Mouse (Mus musculus): ENCODE data around the gene Ppp1r11. TPM values are rescaled to one million over a fixed set of nuclear protein-coding genes. Genes with fewer than 3 reads are reported as not detected.
"Not testable (repeated sequence)": the region's sequence is repeated elsewhere in the genome, so short reads cannot be mapped to it uniquely, and the experiment has no call there.

The Ppp1r11 gene
- 172 and 177 TPM in 2 replicates for polyA plus RNA-seq (2015; fragmentation: Nextera tagmentation; extraction: Ambion mirVana)

DNA sequence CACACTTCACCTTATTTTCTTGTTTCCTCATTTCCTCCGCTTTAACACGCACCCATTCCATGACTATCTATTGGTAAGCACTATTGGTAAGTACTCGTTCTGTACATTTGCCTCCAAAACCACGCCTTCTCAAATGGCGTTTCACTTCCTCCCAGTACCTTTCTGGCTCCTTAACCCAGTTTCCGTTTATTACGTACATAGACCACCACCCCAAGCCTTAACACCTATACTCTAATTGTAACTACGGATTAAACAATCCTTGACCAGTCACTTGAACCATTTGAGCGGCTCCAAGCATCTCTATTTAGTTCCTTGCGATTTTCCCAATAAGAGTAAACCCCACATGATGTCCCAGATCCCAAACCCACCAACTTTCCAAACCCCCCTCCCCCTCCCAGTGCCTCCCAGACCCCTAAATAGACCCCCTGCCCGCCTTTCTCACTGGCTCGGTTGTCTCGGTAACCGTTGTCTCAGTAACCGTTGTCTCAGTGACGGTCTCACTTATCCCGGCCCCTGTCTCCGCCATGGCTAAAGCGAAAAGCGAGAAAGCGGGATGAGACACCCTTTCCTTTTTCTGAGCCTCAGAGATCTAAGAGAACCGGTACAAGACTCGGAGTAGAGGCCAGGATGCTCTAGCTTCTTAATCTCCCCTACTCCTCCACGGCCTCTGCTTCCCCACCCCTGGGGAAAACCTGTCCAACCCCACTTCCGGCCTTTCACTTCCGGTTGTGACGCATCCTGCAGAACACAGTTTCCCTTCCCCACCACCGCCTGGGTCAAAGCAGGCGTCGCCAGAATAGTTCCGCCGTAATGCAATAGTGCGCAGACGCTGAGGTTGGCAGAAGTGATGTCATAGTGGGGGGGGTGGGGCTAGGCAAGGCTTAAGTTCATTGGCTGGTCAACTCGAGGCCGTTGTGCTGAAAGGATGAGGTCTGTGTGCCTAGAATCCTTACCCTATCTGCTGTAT is at the start of gene Ppp1r11:
TSS of gene Ppp1r11 (minus strand) at position 761 of the 967 bp plus-strand sequence.
- WGBS: 2% methylated on average over 36 of the region's 36 CpGs
- peak; percentile 96 for ATAC-seq

DNA sequence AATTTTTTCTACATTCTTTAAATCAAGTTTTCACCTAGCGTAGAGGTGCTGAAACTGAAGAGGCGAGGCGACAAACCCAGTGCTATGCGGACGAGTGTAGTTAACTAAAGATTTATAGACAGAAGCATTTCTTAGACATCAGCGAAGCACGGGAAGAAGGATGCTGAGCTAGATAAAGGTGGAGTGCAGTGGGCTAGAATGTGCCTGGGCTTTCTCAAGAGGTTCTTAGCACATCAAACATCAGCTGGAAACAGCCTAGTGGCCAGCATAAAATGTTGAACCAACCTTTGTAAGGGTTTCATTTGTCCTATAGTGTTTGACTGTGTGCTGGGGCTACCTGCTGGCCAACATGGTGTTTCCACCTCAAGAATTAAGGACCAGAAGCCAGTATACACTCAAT is 49.3 kb upstream of the Ppp1r11 start, which contains the start of gene Zfp57:
TSS of gene Zfp57 (plus strand) at position 301 of the 400 bp plus-strand sequence.
- no peaks in the 10 kb centered on the region for H3K27me3 ChIP-seq
- WGBS: 97% methylated on average over 7 of the region's 7 CpGs
- ATAC-seq: no peak
- H3K4me3 ChIP-seq (replicated peaks): peak within 1 kb of the TSS; percentile 84
- H3K4me1 ChIP-seq (replicated peaks): peaks cover 19% of the 10 kb centered on the region
- peak within 1 kb of the TSS; percentile 66 for H3K4me2 ChIP-seq (replicated peaks)
- no peaks in the 10 kb centered on the region for H3K9me3 ChIP-seq
- H3K27ac ChIP-seq: peak within 1 kb of the TSS; percentile 96; the same call in 1 of the 2 replicates
- H3K36me3 ChIP-seq: peaks cover 15% of the 10 kb centered on the region
- H3K9ac ChIP-seq (replicated peaks): no peak within 1 kb of the TSS

More for the DNA sequence above, at the start of gene Ppp1r11:
- Histone ChIP-seq H3K9ac (replicated peaks) (peak within 1 kb of the TSS; percentile 72), H3K9me3 (no peaks in the 10 kb centered on the region), H3K4me1 (replicated peaks) (peaks cover 31% of the 10 kb centered on the region), H3K27me3 (0 out of 2 replicates have a peak, but pooled peaks cover 2% of the 10 kb centered on the region), H3K36me3 (peaks cover 30% of the 10 kb centered on the region), H3K4me3 (replicated peaks) (peak within 1 kb of the TSS; percentile 68), H3K4me2 (replicated peaks) (peak within 1 kb of the TSS; percentile 85), H3K27ac (peak within 1 kb of the TSS; percentile 85)

DNA sequence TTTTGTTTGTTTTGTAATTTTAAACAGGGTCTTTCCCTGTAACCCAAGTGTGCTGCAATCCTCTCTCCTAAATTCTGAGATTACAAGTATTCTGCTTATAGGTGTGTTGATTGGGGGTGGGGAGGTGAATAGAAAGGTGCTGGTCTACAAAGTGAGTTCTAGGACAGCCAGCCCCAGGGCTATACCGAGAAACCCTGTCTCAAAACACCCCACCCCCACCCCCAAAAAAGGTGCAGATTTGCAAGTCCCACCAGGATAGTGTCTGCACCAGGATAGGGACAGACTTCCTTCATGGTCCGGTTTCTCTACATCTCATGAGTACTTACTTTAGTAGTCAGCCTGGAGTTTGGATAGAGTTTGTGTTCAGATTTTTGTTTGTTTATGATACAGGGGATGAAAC is 46.9 kb upstream of the Ppp1r11 start:
- Histone ChIP-seq H3K4me3 (replicated peaks) (no peak overlapping the region), H3K27ac (no peak overlapping the region), H3K4me1 (replicated peaks) (no peaks in the 10 kb centered on the region; the same call in 1 of the 2 replicates), H3K27me3 (no peaks in the 10 kb centered on the region), H3K36me3 (no peaks in the 10 kb centered on the region), H3K9me3 (no peaks in the 10 kb centered on the region), H3K9ac (replicated peaks) (no peak overlapping the region), H3K4me2 (replicated peaks) (no peak overlapping the region)
- ATAC-seq: no peak
- whole genome bisulfite sequencing: 83% methylated on average over 2 of the region's 2 CpGs

DNA sequence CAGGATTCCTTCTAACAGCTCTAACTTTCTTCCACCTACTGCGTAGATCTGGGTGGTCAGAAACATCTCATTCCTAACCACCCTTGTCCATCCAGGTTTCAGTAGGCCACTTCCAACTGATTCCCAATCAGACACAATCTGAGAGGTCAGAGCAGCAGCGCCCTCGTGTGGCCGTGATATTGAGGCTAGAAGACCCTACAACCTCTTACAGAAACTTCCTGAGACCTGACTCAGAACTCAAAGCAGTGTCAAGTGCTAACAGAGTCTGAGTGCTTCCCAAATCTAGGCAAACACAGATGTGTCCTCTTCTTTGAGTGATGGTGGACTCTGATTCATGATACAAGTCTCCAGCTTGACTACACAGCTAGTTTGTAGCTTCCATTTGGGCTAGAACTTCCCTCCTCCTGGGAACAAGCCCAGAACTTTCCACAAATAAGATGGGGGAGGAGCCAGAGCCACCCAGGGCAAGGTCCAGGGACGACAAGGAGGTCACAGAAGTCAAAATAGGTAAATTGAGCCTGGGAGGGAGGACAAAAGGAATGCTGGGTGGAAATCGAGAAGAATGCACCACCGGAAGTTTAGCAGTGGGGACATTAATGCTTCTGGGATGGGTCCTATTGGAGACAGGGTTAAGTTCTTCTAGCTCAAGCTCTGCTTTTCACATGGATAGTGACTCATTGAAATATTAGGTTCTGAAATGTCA is 45.6 kb upstream of the Ppp1r11 start:
- ATAC-seq: peak; percentile 53
- Histone ChIP-seq H3K9ac (replicated peaks) (no peak overlapping the region), H3K27me3 (no peaks in the 10 kb centered on the region), H3K9me3 (no peaks in the 10 kb centered on the region), H3K4me3 (replicated peaks) (no peak overlapping the region), H3K36me3 (no peaks in the 10 kb centered on the region), H3K4me1 (replicated peaks) (no peaks in the 10 kb centered on the region), H3K4me2 (replicated peaks) (no peak overlapping the region), H3K27ac (no peak overlapping the region)
- WGBS: 29% methylated on average over 7 of the region's 7 CpGs

DNA sequence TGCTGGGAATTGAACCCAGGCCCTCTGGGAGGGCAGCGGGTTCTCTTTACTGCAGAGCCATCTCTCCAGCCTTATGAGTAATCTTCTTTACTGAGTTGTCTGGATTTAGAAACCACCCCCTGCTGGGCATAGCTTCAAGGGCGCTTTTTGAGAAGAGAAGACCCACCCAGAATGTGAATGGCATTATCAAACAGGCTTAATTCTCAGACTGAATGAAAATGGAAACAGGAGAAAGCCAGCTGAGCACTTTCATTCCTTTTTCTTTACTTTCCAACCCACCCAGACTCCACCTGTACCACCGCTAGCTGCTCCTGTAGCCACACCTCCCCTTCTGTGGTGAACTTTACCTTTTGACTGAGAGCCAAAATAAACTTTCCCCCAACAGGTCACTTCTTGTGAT is 43.9 kb upstream of the Ppp1r11 start:
- Histone ChIP-seq H3K4me3 (replicated peaks) (no peak overlapping the region), H3K4me1 (replicated peaks) (no peaks in the 10 kb centered on the region), H3K27me3 (no peaks in the 10 kb centered on the region), H3K9me3 (no peaks in the 10 kb centered on the region), H3K4me2 (replicated peaks) (no peak overlapping the region), H3K27ac (no peak overlapping the region), H3K9ac (replicated peaks) (no peak overlapping the region), H3K36me3 (no peaks in the 10 kb centered on the region)
- WGBS: 37% methylated on average over 3 of the region's 3 CpGs
- no peak for ATAC-seq

DNA sequence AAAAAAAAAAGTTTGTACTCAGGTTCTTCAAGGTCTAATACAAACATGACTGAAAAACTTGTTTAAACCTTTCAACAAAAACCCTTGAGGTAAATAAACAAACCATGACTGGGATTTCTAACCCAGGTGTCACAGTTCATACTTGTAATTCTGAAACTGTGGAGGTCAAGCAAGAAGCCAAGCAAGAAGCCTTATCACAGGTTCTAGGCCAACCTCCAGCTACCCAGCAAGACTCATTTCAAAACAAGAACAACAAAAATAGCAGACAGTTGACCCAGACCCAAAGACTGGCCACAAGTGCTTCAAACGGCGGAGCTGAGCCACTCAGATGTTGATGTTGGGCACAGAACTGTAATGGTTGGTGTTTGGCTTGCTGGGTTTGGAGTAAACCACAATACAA is 43.0 kb upstream of the Ppp1r11 start:
- WGBS: 96% methylated on average over 2 of the region's 2 CpGs
- no peak overlapping the region for H3K4me2 ChIP-seq (replicated peaks)
- no peak overlapping the region for H3K9ac ChIP-seq (replicated peaks)
- H3K36me3 ChIP-seq: no peaks in the 10 kb centered on the region
- H3K4me3 ChIP-seq (replicated peaks): no peak overlapping the region
- H3K4me1 ChIP-seq (replicated peaks): no peaks in the 10 kb centered on the region
- no peak for ATAC-seq
- no peak overlapping the region for H3K27ac ChIP-seq
- no peaks in the 10 kb centered on the region for H3K9me3 ChIP-seq
- peaks cover 3% of the 10 kb centered on the region for H3K27me3 ChIP-seq

DNA sequence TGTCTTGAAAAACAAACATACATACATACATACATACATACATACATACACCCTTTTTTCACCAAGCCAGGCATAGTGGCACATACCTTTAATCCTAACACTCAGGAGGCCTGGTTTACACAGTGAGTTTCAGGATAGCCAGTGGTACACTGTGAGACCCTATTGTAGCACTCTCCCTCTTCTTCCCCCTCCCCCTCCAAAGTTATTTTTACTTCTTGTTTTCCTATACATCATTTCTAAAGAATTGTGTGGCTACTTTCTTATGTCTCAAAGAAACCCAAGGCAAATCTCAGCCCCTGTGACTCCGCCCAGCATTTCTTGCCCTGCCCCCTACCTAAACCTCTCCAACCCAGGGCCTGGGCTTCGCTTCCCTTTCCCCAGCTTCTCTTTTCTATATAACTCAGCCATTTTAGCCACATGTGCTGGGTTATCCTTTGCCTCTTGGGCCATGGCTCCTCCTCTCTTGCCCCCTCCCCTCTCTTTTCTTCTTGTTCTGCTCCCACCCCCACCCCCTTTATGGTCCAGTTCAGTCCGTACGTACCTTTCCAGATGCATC is 42.3 kb upstream of the Ppp1r11 start:
- Histone ChIP-seq H3K27me3 (peaks cover 10% of the 10 kb centered on the region), H3K36me3 (no peaks in the 10 kb centered on the region), H3K9ac (replicated peaks) (no peak overlapping the region), H3K4me3 (replicated peaks) (no peak overlapping the region), H3K4me1 (replicated peaks) (no peaks in the 10 kb centered on the region), H3K27ac (no peak overlapping the region), H3K4me2 (replicated peaks) (no peak overlapping the region), H3K9me3 (no peaks in the 10 kb centered on the region)
- no peak for ATAC-seq
- WGBS: 85% methylated on average over 4 of the region's 4 CpGs

DNA sequence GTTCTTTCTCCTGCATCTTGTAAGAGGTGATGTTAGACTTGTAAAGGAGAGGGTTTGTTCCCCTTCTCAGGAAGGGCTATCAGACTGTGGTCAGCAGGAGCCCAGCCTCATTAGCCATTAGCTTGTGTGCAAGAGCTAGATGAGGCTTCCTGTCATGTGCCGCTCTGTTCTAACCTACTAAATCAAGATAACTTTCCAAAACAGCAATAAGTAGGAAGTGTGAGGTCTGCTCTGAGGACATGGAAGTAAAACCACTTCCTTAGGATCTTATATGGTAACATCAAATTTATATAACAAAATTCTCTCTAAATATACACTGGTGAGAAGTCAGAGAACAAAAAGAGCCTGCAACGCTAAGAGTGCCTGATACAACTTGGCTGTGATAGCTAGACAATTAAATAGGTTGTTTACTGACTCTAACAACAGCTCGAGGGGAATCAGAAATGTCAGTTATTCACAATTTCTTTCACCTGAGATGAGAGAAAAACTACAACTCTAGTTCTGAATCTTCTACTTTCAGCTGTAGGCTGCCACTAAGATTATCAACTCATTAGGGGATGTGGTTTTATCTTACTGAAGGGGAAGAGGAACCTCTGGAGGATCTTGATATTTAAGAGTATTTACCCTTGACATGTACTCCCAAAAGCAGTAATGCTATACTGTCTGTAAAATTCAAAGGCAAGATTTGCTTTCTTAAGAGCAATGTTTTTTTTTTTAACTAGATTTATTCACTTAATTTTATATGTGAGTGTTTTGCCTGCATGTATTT is 41.0 kb upstream of the Ppp1r11 start:
- no peak overlapping the region for H3K4me3 ChIP-seq (replicated peaks)
- no peak overlapping the region for H3K4me2 ChIP-seq (replicated peaks)
- H3K27ac ChIP-seq: no peak overlapping the region
- no peak overlapping the region for H3K9ac ChIP-seq (replicated peaks)
- no peaks in the 10 kb centered on the region for H3K36me3 ChIP-seq
- no peaks in the 10 kb centered on the region; the same call in 1 of the 2 replicates for H3K4me1 ChIP-seq (replicated peaks)
- H3K9me3 ChIP-seq: no peaks in the 10 kb centered on the region
- 86% methylated on average over 3 of the region's 3 CpGs for WGBS
- no peak for ATAC-seq
- peaks cover 24% of the 10 kb centered on the region for H3K27me3 ChIP-seq

DNA sequence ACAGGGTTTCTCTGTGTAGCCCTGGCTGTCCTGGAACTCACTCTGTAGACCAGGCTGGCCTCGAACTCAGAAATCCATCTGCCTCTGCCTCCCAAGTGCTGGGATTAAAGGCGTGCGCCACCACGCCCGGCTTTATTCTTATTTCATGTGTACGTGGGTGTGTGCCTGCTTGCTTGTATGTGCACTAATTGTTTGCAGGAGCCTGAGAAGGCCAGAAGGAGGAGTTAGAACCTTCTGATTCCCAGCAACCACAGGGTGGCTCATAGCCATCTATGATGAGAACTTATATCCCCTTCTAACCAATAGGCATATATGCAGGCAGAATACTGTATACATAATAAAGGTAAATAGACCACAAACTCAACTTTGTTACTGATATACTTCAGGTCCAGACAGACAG is 39.1 kb upstream of the Ppp1r11 start:
- not testable (repeated sequence) for H3K36me3 ChIP-seq; ATAC-seq; H3K4me2 ChIP-seq (replicated peaks); H3K27ac ChIP-seq; H3K4me3 ChIP-seq (replicated peaks); H3K4me1 ChIP-seq (replicated peaks); H3K9ac ChIP-seq (replicated peaks); H3K9me3 ChIP-seq
- peaks cover 31% of the 10 kb centered on the region for H3K27me3 ChIP-seq
- WGBS: 93% methylated on average over 6 of the region's 6 CpGs

DNA sequence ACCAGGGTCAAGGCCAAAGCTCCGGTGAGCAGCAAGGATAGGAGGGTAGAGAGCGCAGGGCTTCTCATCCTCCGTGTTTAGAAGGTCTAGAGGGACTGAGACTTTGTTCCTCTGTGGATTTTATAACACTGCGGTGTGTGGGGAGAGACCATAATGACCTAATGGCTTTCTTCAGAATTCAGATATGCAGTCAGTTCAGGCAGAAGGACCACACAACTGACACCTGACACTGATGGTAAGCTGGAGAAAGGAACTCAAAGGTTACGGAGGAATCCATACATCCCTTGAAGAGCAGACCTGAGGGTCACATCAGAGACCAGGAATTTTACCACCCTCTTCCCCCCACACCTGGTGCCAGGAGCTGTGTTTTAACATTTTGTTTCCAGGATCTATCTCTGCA is 37.9 kb upstream of the Ppp1r11 start, which contains the start of gene H2-M5:
TSS of gene H2-M5 (minus strand) at position 101 of the 400 bp plus-strand sequence.
- Histone ChIP-seq H3K9ac (replicated peaks) (no peak within 1 kb of the TSS), H3K27ac (no peak within 1 kb of the TSS), H3K36me3 (no peaks in the 10 kb centered on the region), H3K4me2 (replicated peaks) (0 out of 2 replicates have a peak within 1 kb of the TSS, but pooled peaks have one; percentile 23), H3K4me1 (replicated peaks) (no peaks in the 10 kb centered on the region; the same call in 1 of the 2 replicates), H3K27me3 (peaks cover 31% of the 10 kb centered on the region), H3K4me3 (replicated peaks) (no peak within 1 kb of the TSS), H3K9me3 (no peaks in the 10 kb centered on the region)
- no peak for ATAC-seq
- 21% methylated on average over 5 of the region's 5 CpGs for WGBS

DNA sequence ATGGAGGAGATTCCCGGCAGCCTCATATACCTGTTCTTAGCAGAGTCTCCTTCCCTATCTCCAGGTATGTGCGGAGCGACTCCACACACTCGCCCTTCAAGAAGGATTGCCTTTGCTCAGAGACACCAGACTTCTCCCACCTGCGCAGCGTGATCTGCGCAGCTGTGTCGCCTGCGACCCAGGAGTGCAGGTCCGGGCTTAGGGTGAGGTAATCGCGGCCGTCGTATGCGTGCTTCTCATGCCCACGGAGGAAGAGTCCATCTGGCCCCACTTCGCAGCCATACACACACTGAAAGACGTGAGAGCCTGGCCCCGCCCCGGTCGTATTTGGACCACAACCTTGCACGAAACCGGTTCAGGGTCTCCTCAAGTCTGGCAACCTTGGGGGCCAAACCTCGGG is 36.9 kb upstream of the Ppp1r11 start:
- Histone ChIP-seq H3K9ac (replicated peaks) (no peak overlapping the region), H3K36me3 (no peaks in the 10 kb centered on the region), H3K27ac (no peak overlapping the region), H3K4me1 (replicated peaks) (no peaks in the 10 kb centered on the region; the same call in 1 of the 2 replicates), H3K4me3 (replicated peaks) (no peak overlapping the region), H3K27me3 (peaks cover 31% of the 10 kb centered on the region), H3K4me2 (replicated peaks) (0 out of 2 replicates have a peak overlapping the region, but pooled peaks have one; percentile 23), H3K9me3 (no peaks in the 10 kb centered on the region)
- ATAC-seq: no peak
- WGBS: 6% methylated on average over 24 of the region's 24 CpGs
